Mouse (Mus musculus) heart, embryonic 12.5 days (tissue): ENCODE data around the gene Hprt. TPM values are rescaled to one million over a fixed set of nuclear protein-coding genes. Genes with fewer than 3 reads are reported as not detected.

Source experiments
- ATAC-seq: fragments of 200-750 bp; cut with Nextera tagmentation; 2 replicates; pipeline ENCODE4 v1.8.0; 2017; ENCODE audit warnings: moderate TSS enrichment, moderate library complexity; ENCODE audit not compliant: insufficient number of reproducible peaks, low FRiP score
- H3K27ac ChIP-seq: fragments of 300-500 bp; sonication (generic); 2 replicates; pipeline ENCODE4 v1.5.1; 2016; ENCODE audit warnings: mild to moderate bottlenecking, moderate library complexity; ENCODE audit not compliant: poor library complexity, severe bottlenecking
- H3K27me3 ChIP-seq: fragments of 300-500 bp; sonication (generic); replicated peaks from 2 replicates; pipeline ENCODE4 v1.6.1; 2016; ENCODE audit warnings: mild to moderate bottlenecking, moderate library complexity
- H3K36me3 ChIP-seq: fragments of 300-500 bp; sonication (generic); 2 replicates; pipeline ENCODE4 v1.6.1; 2016; ENCODE audit warnings: mild to moderate bottlenecking, moderate library complexity
- H3K4me1 ChIP-seq: fragments of 300-500 bp; sonication (generic); replicated peaks from 2 replicates; pipeline ENCODE4 v1.6.1; 2016; ENCODE audit warnings: mild to moderate bottlenecking
- H3K4me2 ChIP-seq: fragments of 300-500 bp; sonication (generic); 2 replicates; pipeline ENCODE4 v1.6.1; 2016; ENCODE audit warnings: mild to moderate bottlenecking, moderate library complexity
- H3K4me3 ChIP-seq: fragments of 300-500 bp; sonication (generic); 2 replicates; pipeline ENCODE4 v1.5.1; 2016; ENCODE audit warnings: mild to moderate bottlenecking
- H3K9ac ChIP-seq: fragments of 300-500 bp; sonication (generic); 2 replicates; pipeline ENCODE4 v1.6.1; 2016; ENCODE audit warnings: mild to moderate bottlenecking, moderate library complexity
- H3K9me3 ChIP-seq: fragments of 300-500 bp; sonication (generic); replicated peaks from 2 replicates; pipeline ENCODE4 v1.6.1; 2016; ENCODE audit warnings: mild to moderate bottlenecking, moderate library complexity
- WGBS: fragments of 180-500 bp; shearing (Covaris S2); methylation state at CpG from one replicate; pipeline ENCODE4 v1.1.7; 2016; 5-methylcytosine and 5-hydroxymethylcytosine counted together
- microRNA counts: library from miRNA; unstranded; fragments of <30 nt; microRNA quantifications from one replicate; lab custom pipeline; 2017
- microRNA-seq: library from miRNA; unstranded; fragments of <30 nt; microRNA quantifications from one replicate; pipeline ENCODE4, GENCODE M21; 2017
- polyA plus RNA-seq: library from polyadenylated mRNA; unstranded; fragments of >200 nt; fragmentation: Nextera tagmentation; extraction: Ambion mirVana; gene quantifications from 2 replicates; pipeline ENCODE4 v1.2.1, GENCODE M21; 2016

The Hprt gene
- polyA plus RNA-seq, 1 experiment from 2014 or later, result 190 TPM

- H3K9me3 ChIP-seq, result no peaks in the 10 kb centered on the region; the same call in 1 of the 2 replicates
- peaks cover 9% of the 10 kb centered on the region; the same call in 1 of the 2 replicates for H3K4me1 ChIP-seq
- H3K27me3 ChIP-seq, result no peaks in the 10 kb centered on the region
- peak overlapping the region; percentile 96 for H3K9ac ChIP-seq
- peak overlapping the region; percentile 99 for H3K27ac ChIP-seq
- WGBS, result 19% methylated on average over 6 of the region's 6 CpGs
- peak overlapping the region; percentile 75 for H3K4me3 ChIP-seq
- ATAC-seq, result no peak
- peaks cover 8% of the 10 kb centered on the region for H3K36me3 ChIP-seq
- H3K4me2 ChIP-seq, result peak overlapping the region; percentile 72
Observed at GRCm38 (mm10) chrX:53057760-53058090, 69.8 kb downstream of the Hprt start.

GRCm38 (mm10) chrX:53058459-53059280 lies 70.7 kb downstream of the Hprt start:
- no peaks in the 10 kb centered on the region for H3K27me3 ChIP-seq
- peak overlapping the region; percentile 72 for H3K4me2 ChIP-seq
- 9% methylated on average over 33 of the region's 33 CpGs for WGBS
- H3K4me1 ChIP-seq, result peaks cover 9% of the 10 kb centered on the region; the same call in 1 of the 2 replicates
- no peaks in the 10 kb centered on the region; the same call in 1 of the 2 replicates for H3K9me3 ChIP-seq
- H3K4me3 ChIP-seq, result peak overlapping the region; percentile 41
- no peak for ATAC-seq
- peak overlapping the region; percentile 76 for H3K9ac ChIP-seq
- peaks cover 7% of the 10 kb centered on the region for H3K36me3 ChIP-seq
- H3K27ac ChIP-seq, result peak overlapping the region; percentile 99

- no peak for ATAC-seq
- peaks cover 4% of the 10 kb centered on the region; the same call in 1 of the 2 replicates for H3K4me1 ChIP-seq
- H3K9ac ChIP-seq, result peak overlapping the region; percentile 39; the same call in 1 of the 2 replicates
- no peaks in the 10 kb centered on the region for H3K27me3 ChIP-seq
- no peak overlapping the region; the same call in 1 of the 2 replicates for H3K4me3 ChIP-seq
- H3K4me2 ChIP-seq, result peak overlapping the region; percentile 72
- WGBS, result 22% methylated on average over 11 of the region's 11 CpGs
- H3K9me3 ChIP-seq, result no peaks in the 10 kb centered on the region; the same call in 1 of the 2 replicates
- H3K27ac ChIP-seq, result peak overlapping the region; percentile 36
- no peaks in the 10 kb centered on the region for H3K36me3 ChIP-seq
Observed at GRCm38 (mm10) chrX:53059426-53060007, 71.6 kb downstream of the Hprt start.

- 0 out of 2 replicates have a peak, but pooled peaks cover 4% of the 10 kb centered on the region for H3K4me1 ChIP-seq
- no peaks in the 10 kb centered on the region for H3K36me3 ChIP-seq
- no peaks in the 10 kb centered on the region for H3K27me3 ChIP-seq
- no peak overlapping the region for H3K4me3 ChIP-seq
- H3K4me2 ChIP-seq, result no peak overlapping the region
- H3K9ac ChIP-seq, result no peak overlapping the region
- no peak for ATAC-seq
- 82% methylated on average over 3 of the region's 3 CpGs for WGBS
- no peaks in the 10 kb centered on the region for H3K9me3 ChIP-seq
- no peak overlapping the region for H3K27ac ChIP-seq
Observed at GRCm38 (mm10) chrX:53064406-53064805, 76.5 kb downstream of the Hprt start.

MicroRNAs within 50 kb of the gene (microRNA counts, 519-probe panel; counts per million panel counts)
- microRNA mmu-miR-322 (lab: Ali Mortazavi, UCI) (8,224 counts per million, percentile 97 among the panel's probes with 10 or more counts), microRNA mmu-miR-351 (lab: Ali Mortazavi, UCI) (5,112 counts per million, percentile 57 among the panel's probes with 10 or more counts), microRNA mmu-miR-450a-3p (lab: Ali Mortazavi, UCI) (not detected), microRNA mmu-miR-450a-5p (lab: Ali Mortazavi, UCI) (6,586 counts per million, percentile 83 among the panel's probes with 10 or more counts), microRNA mmu-miR-450b-3p (lab: Ali Mortazavi, UCI) (4,890 counts per million, percentile 52 among the panel's probes with 10 or more counts), microRNA mmu-miR-450b-5p (lab: Ali Mortazavi, UCI) (3,603 counts per million, percentile 24 among the panel's probes with 10 or more counts), microRNA mmu-miR-503 (lab: Ali Mortazavi, UCI) (5,534 counts per million, percentile 67 among the panel's probes with 10 or more counts), microRNA mmu-miR-542-3p (lab: Ali Mortazavi, UCI) (3,907 counts per million, percentile 29 among the panel's probes with 10 or more counts), microRNA mmu-miR-542-5p (lab: Ali Mortazavi, UCI) (5,861 counts per million, percentile 76 among the panel's probes with 10 or more counts)

Small RNA genes lying within 50 kb of the gene (microRNA-seq; reads per million reads assigned to microRNA genes)
- gene Mir322 (95,029 reads per million, percentile 100 among the genes with 10 or more reads in this experiment), gene Mir351 (39,079 reads per million, percentile 99 among the genes with 10 or more reads in this experiment), gene Mir450-1 (92.2 reads per million, percentile 51 among the genes with 10 or more reads in this experiment), gene Mir450-2 (42.9 reads per million, percentile 41 among the genes with 10 or more reads in this experiment), gene Mir450b (1,146 reads per million, percentile 80 among the genes with 10 or more reads in this experiment), gene Mir503 (3,679 reads per million, percentile 90 among the genes with 10 or more reads in this experiment), gene Mir542 (3,268 reads per million, percentile 89 among the genes with 10 or more reads in this experiment)

Other genes starting within 250 kb of the Hprt start
- gene Ccdc160, start 196.9 kb upstream of the Hprt start, polyA plus RNA-seq, result 0.40 and 0.69 TPM in 2 replicates
- gene Phf6, start 75.9 kb upstream of the Hprt start, polyA plus RNA-seq, result 24.9 and 25.5 TPM in 2 replicates